Mouse (Mus musculus): Measurements from ENCODE around the gene Eif4b.
A peak's percentile ranks its signal among the peaks of the same experiment; 100 is the strongest.

The Eif4b gene

GRCm38 (mm10) chr15:102101672-102102541 is 28.3 kb downstream of the Eif4b start:
- no peak for DNase-seq (ENCODE audit: low spot score in 2 of 2)

- no peak for DNase-seq (ENCODE audit: low spot score in 2 of 2)
These were observed 29.1 kb downstream of the Eif4b start for GRCm38 (mm10) chr15:102102548-102103121.

- no peak for DNase-seq (ENCODE audit: low spot score in 2 of 2)
These were observed 29.9 kb downstream of the Eif4b start for GRCm38 (mm10) chr15:102103371-102103946.

- no peak for DNase-seq (ENCODE audit: low spot score in 2 of 2)
These were observed 30.5 kb downstream of the Eif4b start for GRCm38 (mm10) chr15:102103947-102104555.

- DNase-seq (ENCODE audit: low spot score in 2 of 2), result no peak
These were observed 31.8 kb downstream of the Eif4b start for GRCm38 (mm10) chr15:102105360-102105759.

GRCm38 (mm10) chr15:102105764-102106730 is 32.5 kb downstream of the Eif4b start:
- peak; percentile 44 to 50 for DNase-seq (ENCODE audit: low spot score in 2 of 2)

- DNase-seq (ENCODE audit: low spot score in 2 of 2), result no peak
These were observed 33.3 kb downstream of the Eif4b start for GRCm38 (mm10) chr15:102106754-102107456.

- peak; percentile 41 to 54 for DNase-seq (ENCODE audit: low spot score in 2 of 2)
These were observed 34.4 kb downstream of the Eif4b start for GRCm38 (mm10) chr15:102107689-102108573.

- DNase-seq (ENCODE audit: low spot score in 2 of 2), result peak; percentile 54 to 59
These were observed 35.3 kb downstream of the Eif4b start for GRCm38 (mm10) chr15:102108651-102109525.

- DNase-seq (ENCODE audit: low spot score in 2 of 2), result no peak
These were observed 36.7 kb downstream of the Eif4b start for GRCm38 (mm10) chr15:102110271-102110670.

GRCm38 (mm10) chr15:102110701-102111494 is 37.3 kb downstream of the Eif4b start:
- no peak for DNase-seq (ENCODE audit: low spot score in 2 of 2)

- DNase-seq (ENCODE audit: low spot score in 2 of 2), result no peak
These were observed 37.9 kb downstream of the Eif4b start for GRCm38 (mm10) chr15:102111495-102111829.

- no peak for DNase-seq (ENCODE audit: low spot score in 2 of 2)
These were observed 38.6 kb downstream of the Eif4b start for GRCm38 (mm10) chr15:102112181-102112580.

GRCm38 (mm10) chr15:102112827-102113226 is 39.3 kb downstream of the Eif4b start:
- DNase-seq (ENCODE audit: low spot score in 2 of 2), result no peak

- no peak for DNase-seq (ENCODE audit: low spot score in 2 of 2)
These were observed 40.1 kb downstream of the Eif4b start for GRCm38 (mm10) chr15:102113674-102114073.

- DNase-seq (ENCODE audit: low spot score in 2 of 2), result no peak
These were observed 41.2 kb downstream of the Eif4b start for GRCm38 (mm10) chr15:102114651-102115260.

- DNase-seq (ENCODE audit: low spot score in 2 of 2), result no peak
These were observed 42.2 kb downstream of the Eif4b start for GRCm38 (mm10) chr15:102115731-102116231.

Data from spleen, postnatal 36 days (tissue).